Mouse (Mus musculus) lung, embryonic 14.5 days (tissue): ENCODE results near the gene Nfkbiz. TPM values are rescaled to one million over a fixed set of nuclear protein-coding genes. Genes with fewer than 3 reads are reported as not detected.

Source experiments
- ATAC-seq: fragments of 200-750 bp; cut with Nextera tagmentation; 2 replicates; pipeline ENCODE4 v1.8.0; 2017; ENCODE audit warnings: mild to moderate bottlenecking, moderate TSS enrichment, moderate library complexity; ENCODE audit not compliant: insufficient read depth
- DNase-seq: peaks from one replicate; pipeline ENCODE4 v3.0.0-alpha.2; 2015
- H3K27ac ChIP-seq: fragments of 300-500 bp; sonication (generic); 2 replicates; pipeline ENCODE4 v1.5.1; 2014; ENCODE audit warnings: low read depth, mild to moderate bottlenecking, moderate library complexity
- H3K27me3 ChIP-seq: fragments of 300-500 bp; sonication (generic); 2 replicates; pipeline ENCODE4 v1.6.1; 2014; ENCODE audit warnings: low read length, control low read depth; ENCODE audit not compliant: insufficient read depth
- H3K36me3 ChIP-seq: fragments of 300-500 bp; sonication (generic); 2 replicates; pipeline ENCODE4 v1.6.1; 2014; ENCODE audit warnings: control low read depth; ENCODE audit not compliant: insufficient read depth
- H3K4me1 ChIP-seq: fragments of 300-500 bp; sonication (generic); 2 replicates; pipeline ENCODE4 v1.6.1; 2014; ENCODE audit warnings: antibody characterized with exemption, control low read depth; ENCODE audit not compliant: insufficient read depth
- H3K4me2 ChIP-seq: fragments of 300-500 bp; sonication (generic); 2 replicates; pipeline ENCODE4 v1.6.1; 2014; ENCODE audit warnings: mild to moderate bottlenecking
- H3K4me3 ChIP-seq: fragments of 300-500 bp; sonication (generic); 2 replicates; pipeline ENCODE4 v1.5.1; 2014; ENCODE audit warnings: low read depth, low read length
- H3K9ac ChIP-seq: fragments of 300-500 bp; sonication (generic); 2 replicates; pipeline ENCODE4 v1.6.1; 2014
- H3K9me3 ChIP-seq: fragments of 300-500 bp; sonication (generic); 2 replicates; pipeline ENCODE4 v1.6.1; 2016; ENCODE audit warnings: low read depth, low read length, control low read depth
- CTCF ChIP-seq: IDR thresholded peaks from 2 replicates; pipeline ENCODE4 v1.5.1; 2016; ENCODE audit warnings: antibody characterized with exemption, low read depth
- WGBS: fragments of 180-500 bp; shearing (Covaris S2); extraction: QIAGEN DNeasy Blood & Tissue Kit; methylation state at CpG from one replicate; pipeline ENCODE4 v1.1.7; 2014; 5-methylcytosine and 5-hydroxymethylcytosine counted together
- polyA plus RNA-seq: library from polyadenylated mRNA; unstranded; fragments of >200 nt; fragmentation: Nextera tagmentation; extraction: Ambion mirVana; gene quantifications from 2 replicates; pipeline ENCODE4 v1.2.1, GENCODE M21; 2014

Gene Nfkbiz
- polyA plus RNA-seq, 1 experiment from 2014 or later = 5.8 TPM

DNA sequence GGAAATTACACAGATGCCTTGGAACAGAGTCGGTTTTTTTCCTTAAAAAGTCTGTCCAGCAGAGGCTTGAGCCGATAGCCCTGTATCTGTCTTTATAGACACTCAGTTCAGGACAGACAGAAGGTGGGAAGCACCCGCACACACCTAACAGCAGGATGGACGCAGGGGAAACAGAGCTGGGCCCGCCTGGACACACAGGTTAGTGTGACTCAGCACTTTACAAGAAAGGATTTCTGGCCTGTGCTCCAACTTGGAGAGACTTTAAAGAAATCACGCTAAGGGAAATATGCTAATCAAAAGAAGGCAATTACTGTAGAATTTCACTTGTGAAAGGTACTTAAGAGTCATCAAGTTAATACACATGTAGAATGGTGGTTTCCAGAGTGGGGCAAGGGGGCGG, 54.3 kb downstream of the Nfkbiz start:
- 76% methylated on average over 7 of the region's 7 CpGs for WGBS

DNA sequence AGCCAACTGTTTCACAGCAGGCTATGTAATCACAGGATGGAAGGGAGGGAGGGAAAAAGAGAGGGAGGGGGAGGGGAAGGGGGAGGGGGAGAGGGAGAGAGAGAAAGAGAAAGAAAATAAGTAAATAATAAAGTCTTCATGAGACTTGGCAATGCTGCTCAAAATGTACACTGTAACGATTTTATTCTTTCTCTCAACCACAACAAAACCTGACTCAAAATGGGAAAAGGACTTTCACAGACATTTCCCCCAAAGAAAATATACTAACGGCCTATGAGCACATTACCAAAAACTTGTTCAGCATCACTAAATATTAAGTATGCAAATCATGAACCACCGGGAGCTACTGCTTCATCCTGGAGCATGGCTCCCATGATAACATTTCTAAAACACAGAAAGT, 54.8 kb downstream of the Nfkbiz start:
- no peaks in the 10 kb centered on the region for H3K27me3 ChIP-seq
- 73% methylated on average over 3 of the region's 3 CpGs for WGBS
- H3K4me3 ChIP-seq = no peak overlapping the region
- TF ChIP-seq CTCF = no peak
- no peak overlapping the region for H3K4me2 ChIP-seq
- DNase-seq (no peak), ATAC-seq (no peak)
- 0 out of 2 replicates have a peak, but pooled peaks cover 4% of the 10 kb centered on the region for H3K9me3 ChIP-seq
- no peaks in the 10 kb centered on the region for H3K36me3 ChIP-seq
- no peak overlapping the region for H3K9ac ChIP-seq
- H3K27ac ChIP-seq = no peak overlapping the region
- no peaks in the 10 kb centered on the region; the same call in 1 of the 2 replicates for H3K4me1 ChIP-seq

More for the DNA sequence above, 54.3 kb downstream of the Nfkbiz start:
- ATAC-seq = no peak
- no peak for DNase-seq
- Histone ChIP-seq H3K9me3 (0 out of 2 replicates have a peak, but pooled peaks cover 4% of the 10 kb centered on the region), H3K4me1 (no peaks in the 10 kb centered on the region; the same call in 1 of the 2 replicates), H3K4me2 (no peak overlapping the region), H3K36me3 (no peaks in the 10 kb centered on the region), H3K27me3 (no peaks in the 10 kb centered on the region), H3K4me3 (no peak overlapping the region), H3K9ac (no peak overlapping the region), H3K27ac (no peak overlapping the region)
- no peak for TF ChIP-seq CTCF

GRCm38 (mm10) chr16:55782911-55783310, 55.8 kb downstream of the Nfkbiz start:
- H3K27ac ChIP-seq = no peak overlapping the region

DNA sequence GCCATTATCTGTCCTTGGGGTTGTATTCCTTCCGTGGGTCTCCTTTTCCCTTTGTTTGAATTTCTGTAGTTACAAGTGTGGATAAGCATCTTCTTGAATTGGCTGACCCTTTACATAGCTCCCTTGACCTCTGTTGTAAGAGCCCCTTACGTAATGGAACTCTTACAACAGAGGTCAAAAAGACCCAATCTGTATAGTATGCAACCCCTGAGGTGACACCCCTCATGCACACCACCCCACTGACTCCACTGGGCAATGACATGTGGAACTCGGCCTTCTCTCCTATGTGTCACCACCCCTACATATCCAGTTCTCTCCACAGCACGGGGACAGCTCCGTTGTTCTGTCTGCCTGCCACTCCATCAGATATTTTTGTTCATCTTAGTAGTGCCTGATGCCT, 56.9 kb downstream of the Nfkbiz start:
- peak; percentile 24 for DNase-seq

More at GRCm38 (mm10) chr16:55782911-55783310, 55.8 kb downstream of the Nfkbiz start:
- peak; percentile 38; the same call in 1 of the 2 replicates for ATAC-seq
- Histone ChIP-seq H3K4me2 (no peak overlapping the region), H3K4me1 (no peaks in the 10 kb centered on the region; the same call in 1 of the 2 replicates), H3K4me3 (no peak overlapping the region), H3K9ac (no peak overlapping the region), H3K27me3 (no peaks in the 10 kb centered on the region), H3K9me3 (no peaks in the 10 kb centered on the region), H3K36me3 (no peaks in the 10 kb centered on the region)
- no peak for TF ChIP-seq CTCF
- peak; percentile 61 for DNase-seq
- WGBS = 83% methylated on average over 2 of the region's 2 CpGs

GRCm38 (mm10) chr16:55780958-55781558, 57.6 kb downstream of the Nfkbiz start:
- no peak overlapping the region for H3K4me2 ChIP-seq
- WGBS = 34% methylated on average over 5 of the region's 5 CpGs
- no peaks in the 10 kb centered on the region for H3K27me3 ChIP-seq
- no peak overlapping the region for H3K27ac ChIP-seq
- ATAC-seq = no peak
- H3K9ac ChIP-seq = no peak overlapping the region
- no peaks in the 10 kb centered on the region for H3K9me3 ChIP-seq
- no peak for DNase-seq
- H3K36me3 ChIP-seq = no peaks in the 10 kb centered on the region
- TF ChIP-seq CTCF = no peak
- H3K4me3 ChIP-seq = no peak overlapping the region
- H3K4me1 ChIP-seq = no peaks in the 10 kb centered on the region; the same call in 1 of the 2 replicates

More for the DNA sequence above, 56.9 kb downstream of the Nfkbiz start:
- Histone ChIP-seq H3K36me3 (no peaks in the 10 kb centered on the region), H3K9me3 (no peaks in the 10 kb centered on the region), H3K27me3 (no peaks in the 10 kb centered on the region), H3K9ac (no peak overlapping the region), H3K4me1 (no peaks in the 10 kb centered on the region; the same call in 1 of the 2 replicates), H3K4me3 (no peak overlapping the region), H3K27ac (no peak overlapping the region), H3K4me2 (no peak overlapping the region)
- TF ChIP-seq CTCF = no peak
- WGBS = 45% methylated on average over 5 of the region's 5 CpGs
- peak; percentile 41; the same call in 1 of the 2 replicates for ATAC-seq

DNA sequence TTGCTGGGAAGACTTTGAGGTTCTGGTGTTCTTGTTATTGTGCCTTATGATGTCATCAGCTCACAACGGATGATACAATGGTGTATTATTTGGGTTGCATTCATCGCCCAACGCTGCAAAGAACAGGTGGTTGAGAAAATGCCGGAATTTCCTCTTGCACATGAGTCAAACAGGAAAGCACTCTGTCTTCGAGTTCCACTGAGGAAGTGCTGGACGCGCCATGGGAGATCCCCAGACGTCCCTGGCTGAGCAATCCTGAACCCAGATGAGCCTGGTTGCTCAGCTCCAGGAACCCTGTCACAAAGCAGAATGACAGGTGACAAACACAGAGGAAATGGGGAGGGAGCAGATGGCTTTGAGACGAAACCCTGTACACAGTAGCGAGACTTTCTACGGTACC, 62.4 kb downstream of the Nfkbiz start:
- no peak overlapping the region for H3K4me2 ChIP-seq
- no peak overlapping the region for H3K9ac ChIP-seq
- WGBS = 77% methylated on average over 11 of the region's 11 CpGs
- no peak overlapping the region for H3K4me3 ChIP-seq
- H3K9me3 ChIP-seq = no peaks in the 10 kb centered on the region
- no peaks in the 10 kb centered on the region for H3K27me3 ChIP-seq
- no peaks in the 10 kb centered on the region for H3K36me3 ChIP-seq
- H3K4me1 ChIP-seq = no peaks in the 10 kb centered on the region
- DNase-seq (peak; percentile 8), ATAC-seq (0 out of 2 replicates have a peak, but pooled peaks have one; percentile 24)
- TF ChIP-seq CTCF = no peak
- no peak overlapping the region for H3K27ac ChIP-seq

GRCm38 (mm10) chr16:55770247-55770646, 68.5 kb downstream of the Nfkbiz start:
- Histone ChIP-seq H3K27me3 (no peaks in the 10 kb centered on the region), H3K4me3 (no peak overlapping the region), H3K27ac (no peak overlapping the region), H3K4me2 (no peak overlapping the region), H3K36me3 (no peaks in the 10 kb centered on the region), H3K9ac (no peak overlapping the region), H3K9me3 (no peaks in the 10 kb centered on the region), H3K4me1 (no peaks in the 10 kb centered on the region)
- no peak for ATAC-seq
- no peak for TF ChIP-seq CTCF
- 60% methylated on average over 3 of the region's 3 CpGs for WGBS
- DNase-seq = no peak

Other genes starting within 250 kb of the Nfkbiz start
- gene Nxpe3, start 56.4 kb upstream of the Nfkbiz start, polyA plus RNA-seq = 1.4 and 1.7 TPM in 2 replicates
- gene Cep97, start 96.0 kb upstream of the Nfkbiz start, polyA plus RNA-seq = 11.9 and 14.0 TPM in 2 replicates
- gene Rpl24, start 127.4 kb upstream of the Nfkbiz start, polyA plus RNA-seq = 845 and 899 TPM in 2 replicates
- gene Zbtb11, start 135.0 kb upstream of the Nfkbiz start, polyA plus RNA-seq = 21.0 and 22.1 TPM in 2 replicates
- 231 and 252 TPM in 2 replicates for gene Pcnp, start 190.8 kb upstream of the Nfkbiz start, polyA plus RNA-seq
- 27.5 and 30.2 TPM in 2 replicates for gene Trmt10c, start 198.9 kb upstream of the Nfkbiz start, polyA plus RNA-seq
- gene Senp7, start 209.4 kb upstream of the Nfkbiz start, polyA plus RNA-seq = 29.6 and 30.3 TPM in 2 replicates